Mouse (Mus musculus) bone marrow macrophage, adult 2 months (primary cell): ENCODE results near the gene Abi2.

Source experiments
- CTCF ChIP-seq: IDR thresholded peaks from 2 replicates; pipeline ENCODE4 v1.5.1; 2012; ENCODE audit warnings: low read depth, mild to moderate bottlenecking, low read length, moderate library complexity
- POLR2A ChIP-seq: IDR thresholded peaks from 2 replicates; pipeline ENCODE4 v1.6.1; 2012; ENCODE audit warnings: mild to moderate bottlenecking, low read depth, low read length, borderline replicate concordance

DNA sequence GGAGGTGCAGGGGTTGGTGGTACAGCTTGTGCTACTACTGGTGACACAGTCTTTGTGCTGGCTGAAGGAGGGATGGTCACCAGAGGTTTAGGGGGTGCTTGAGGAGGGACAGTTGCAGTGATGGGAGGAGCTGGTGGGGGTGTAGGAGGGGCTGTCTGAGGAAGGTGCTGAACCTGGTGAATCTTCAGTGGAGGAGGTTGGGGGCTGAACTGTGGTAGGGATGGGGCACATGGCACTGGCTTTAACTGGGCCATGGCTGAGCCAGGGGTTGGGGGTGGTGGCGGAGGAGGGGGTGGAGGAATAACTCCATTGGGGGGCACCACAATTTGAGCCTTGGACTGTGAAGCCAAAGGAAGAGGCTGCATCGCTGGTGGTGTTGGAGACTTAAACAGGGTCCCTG lies 80.2 kb downstream of the Abi2 start:
- TF ChIP-seq POLR2A (no peak), CTCF (no peak)
